Mouse (Mus musculus): ENCODE measurements around the gene Ank3.

DNA sequence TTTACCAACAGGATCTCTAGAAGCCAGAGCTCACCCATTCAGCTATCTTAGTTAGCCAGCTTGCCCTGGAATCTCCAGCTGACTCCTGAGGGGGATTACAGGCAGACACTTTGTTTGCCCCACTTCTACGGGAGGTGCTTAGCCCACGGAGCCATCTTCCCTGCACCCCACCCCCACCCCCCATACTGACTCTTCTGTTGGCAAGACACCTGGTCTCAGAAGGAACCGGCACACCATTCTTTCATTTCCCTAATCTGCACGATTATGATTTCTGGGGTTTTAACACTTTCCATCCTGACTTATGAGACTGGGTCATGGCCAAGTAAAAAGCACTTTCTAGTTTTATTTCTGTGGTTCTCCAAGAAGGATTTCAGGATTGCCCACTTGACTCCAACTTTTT is 268.9 kb downstream of the Ank3 start:
- TF ChIP-seq POLR2A (IDR thresholded peaks at IDR 0.05; ENCODE audit: low read depth, low read length): no peak
- no peak for TF ChIP-seq CTCF (conservative IDR thresholded peaks at IDR 0.05; ENCODE audit: insufficient read depth, insufficient read length, low read depth, low read length)
